Mouse (Mus musculus) mouse trophoblast stem cell (cell line): Measurements from ENCODE around the gene Gm20388.

Experiments used
- in situ Hi-C, 2 experiments: fragments of 300-500 bp; cut with MseI, MboI; formaldehyde crosslinking; loops; 2 replicates in 1 of 2; 3 replicates in 1 of 2; pipeline ENCODE4 v1.15.1; 2025

The Gm20388 gene

DNA sequence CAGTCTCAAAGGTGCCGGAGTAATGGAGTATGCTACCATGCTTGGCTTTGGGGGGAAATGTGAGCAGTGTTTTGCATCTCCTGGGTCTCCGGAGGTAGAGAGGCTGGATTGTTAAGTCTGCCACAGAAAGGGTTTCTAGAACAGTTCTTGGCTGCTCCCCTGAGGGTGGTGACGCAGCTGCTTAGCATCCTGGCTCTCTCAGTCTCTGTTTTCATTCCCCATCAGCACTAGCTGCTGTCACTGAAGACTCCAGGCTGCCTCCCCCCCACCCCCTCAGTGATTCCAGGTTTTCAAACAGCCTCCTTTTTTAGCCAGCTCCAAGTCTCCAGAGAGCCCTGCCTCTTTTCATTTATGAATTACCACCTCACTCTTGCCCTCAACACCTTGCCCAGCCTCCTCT lies 4273.4 kb downstream of the Gm20388 start:
- in situ Hi-C loops, result no loop called here

DNA sequence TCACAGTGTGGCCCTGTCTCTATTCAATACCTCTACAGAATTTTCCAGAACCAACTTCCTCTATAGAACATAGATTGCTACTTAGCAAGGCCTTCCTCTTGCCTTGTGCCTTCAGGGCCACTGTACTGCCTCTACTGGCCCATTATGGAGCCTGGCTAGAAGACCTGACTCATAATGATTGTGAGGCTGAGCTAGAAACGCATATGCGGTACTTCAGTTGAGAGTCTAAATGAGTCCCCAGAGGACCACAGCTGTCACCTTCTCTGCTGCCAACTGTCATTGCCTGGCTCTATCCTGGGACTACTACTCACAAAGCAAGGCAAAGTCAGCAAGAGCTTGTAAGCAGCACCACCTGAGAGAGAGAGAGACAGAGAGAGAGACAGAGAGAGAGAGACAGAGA lies 4273.9 kb downstream of the Gm20388 start:
- in situ Hi-C loops, result no loop called here

- in situ Hi-C loops, result no loop called here
Measured at GRCm38 (mm10) chr8:124185081-124185480, 4274.4 kb downstream of the Gm20388 start.

DNA sequence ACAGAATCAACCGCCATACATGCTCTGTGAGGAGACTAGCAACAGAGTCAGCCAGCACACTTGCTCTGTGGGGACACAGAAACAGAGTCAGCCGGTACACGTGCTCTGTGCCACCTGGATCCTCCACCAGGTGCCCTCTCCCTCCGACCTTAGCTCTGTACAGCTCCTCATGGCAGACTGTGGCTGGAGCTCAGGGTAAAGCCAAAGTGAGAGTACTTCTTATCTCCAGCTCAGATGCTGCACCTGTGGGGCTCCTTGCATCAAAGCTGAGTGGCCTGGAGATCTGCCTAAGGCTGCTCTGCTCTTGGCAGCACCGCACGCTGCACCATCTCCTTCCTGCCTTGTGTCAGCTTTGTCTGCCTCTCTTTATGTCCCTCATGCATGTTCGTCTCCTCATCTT lies 4279.7 kb downstream of the Gm20388 start:
- in situ Hi-C loops, result no loop called here

- in situ Hi-C loops, result no loop called here
Measured at GRCm38 (mm10) chr8:124192242-124192641, 4281.6 kb downstream of the Gm20388 start.

DNA sequence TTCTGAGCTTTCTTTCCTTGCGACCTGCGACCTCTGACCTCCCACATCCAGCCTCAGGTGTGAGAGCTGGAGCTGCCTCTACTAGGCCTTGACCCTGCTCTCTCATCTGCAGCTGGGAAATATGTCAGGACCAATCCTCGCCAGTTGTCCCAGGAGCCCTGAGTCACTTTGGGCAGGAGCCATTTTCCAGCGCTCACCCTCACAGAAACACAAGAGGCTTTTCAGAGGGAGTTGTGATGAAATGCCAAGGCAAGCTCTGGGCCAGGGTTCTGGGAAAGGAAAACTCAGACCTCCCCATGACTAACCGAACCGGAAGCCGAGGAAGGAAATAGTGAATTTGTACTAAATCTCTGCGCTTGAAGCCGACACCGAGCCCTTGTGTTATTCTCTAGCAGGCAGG lies 4282.3 kb downstream of the Gm20388 start:
- in situ Hi-C loops, result no loop called here

DNA sequence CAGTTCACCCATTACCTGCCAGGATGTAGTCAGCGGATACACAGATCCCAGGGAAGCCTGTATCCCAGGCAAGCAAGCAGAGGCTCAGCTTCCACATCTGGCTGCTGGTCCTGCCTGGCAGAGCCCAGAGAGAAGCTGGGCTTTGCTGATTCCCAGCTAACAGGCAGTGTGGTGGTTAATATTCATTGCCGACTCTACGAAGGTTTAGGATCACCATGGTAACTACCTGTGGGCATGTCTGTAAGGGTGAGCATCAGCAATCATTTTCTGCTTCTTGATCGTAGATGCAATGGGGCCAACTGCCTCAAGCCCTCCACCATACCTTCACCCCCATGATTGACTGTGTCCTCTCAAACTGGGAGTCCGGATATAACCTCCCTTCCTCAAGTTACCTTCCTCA lies 4283.4 kb downstream of the Gm20388 start:
- in situ Hi-C loops, result no loop called here

DNA sequence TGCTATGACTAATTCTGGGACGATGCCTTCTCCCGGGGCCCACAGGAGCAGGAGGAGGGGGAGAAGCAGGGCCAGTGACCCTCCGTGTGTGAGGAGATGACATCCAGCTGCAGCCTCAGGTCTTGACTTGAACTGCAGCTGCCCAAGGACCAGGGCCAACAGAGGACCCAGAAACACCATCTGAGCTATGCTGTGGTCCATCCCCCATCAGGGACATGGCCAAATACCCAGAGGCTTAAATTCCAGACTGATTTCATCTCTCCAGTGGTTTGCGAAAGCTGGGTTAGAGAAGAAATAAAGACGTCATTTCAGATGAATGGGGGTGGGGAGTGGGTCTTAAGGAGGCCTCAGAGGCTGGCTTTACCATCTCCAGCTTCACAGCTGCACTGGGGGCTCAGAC lies 4285.6 kb downstream of the Gm20388 start:
- in situ Hi-C loops, result no loop called here

DNA sequence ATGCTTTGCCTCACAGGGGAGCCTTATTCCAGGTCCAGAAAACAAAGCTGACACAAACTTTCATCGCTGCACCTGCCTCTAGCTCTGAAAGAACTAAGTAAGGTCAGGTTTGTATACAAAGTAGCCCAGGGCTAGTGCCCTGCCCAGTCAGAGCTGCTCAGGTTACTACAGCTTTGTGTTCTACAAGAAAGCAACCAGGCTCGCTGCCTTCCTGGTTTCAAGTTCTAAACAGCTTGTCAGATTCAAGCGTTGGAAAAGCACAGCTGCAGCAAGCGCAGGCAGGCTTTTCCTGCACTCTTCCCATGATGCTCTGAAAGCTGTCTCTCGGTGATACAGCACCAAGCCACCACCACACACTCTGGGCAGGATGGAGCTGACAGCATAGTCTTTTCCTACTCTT lies 4286.2 kb downstream of the Gm20388 start:
- in situ Hi-C loops, result no loop called here

DNA sequence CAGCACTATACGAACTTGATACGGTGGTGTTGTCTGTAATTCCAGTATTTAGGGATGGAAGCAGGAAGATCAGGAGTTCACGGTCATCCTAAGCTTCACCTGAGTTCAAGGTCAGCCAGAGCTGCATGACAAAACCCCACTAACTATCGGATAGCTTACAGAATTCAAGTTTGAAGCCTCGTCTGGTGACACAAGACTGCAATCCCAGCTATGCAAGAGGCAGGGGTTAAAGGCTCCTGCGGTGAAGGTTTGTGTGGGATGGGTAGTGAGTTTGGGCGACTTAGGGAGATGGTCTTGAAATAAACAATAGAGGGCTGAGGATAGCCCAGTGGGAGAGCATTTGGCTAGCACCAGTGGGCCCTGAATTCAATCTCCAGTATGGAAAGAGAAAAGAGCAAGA lies 4287.6 kb downstream of the Gm20388 start:
- in situ Hi-C loops, result no loop called here

DNA sequence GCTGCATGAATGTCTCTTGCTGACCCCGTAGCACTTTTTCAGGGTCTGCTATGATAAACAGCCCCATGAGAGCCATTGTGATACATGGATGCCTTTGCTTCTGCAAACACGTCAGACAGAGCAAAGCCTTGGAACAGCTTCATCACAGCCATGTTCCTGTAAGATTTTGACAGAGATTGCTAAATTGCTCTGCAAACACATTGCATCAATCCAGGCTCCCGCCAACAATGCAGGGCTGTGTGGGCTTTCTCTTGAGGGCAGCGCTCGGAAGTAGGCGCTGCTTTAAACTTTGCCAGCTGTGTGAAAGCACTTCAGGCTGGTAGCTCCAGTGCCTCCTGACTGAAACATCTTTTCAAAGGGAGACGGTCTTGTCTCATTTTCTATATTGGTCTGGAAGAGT lies 4289.8 kb downstream of the Gm20388 start:
- in situ Hi-C loops, result no loop called here

DNA sequence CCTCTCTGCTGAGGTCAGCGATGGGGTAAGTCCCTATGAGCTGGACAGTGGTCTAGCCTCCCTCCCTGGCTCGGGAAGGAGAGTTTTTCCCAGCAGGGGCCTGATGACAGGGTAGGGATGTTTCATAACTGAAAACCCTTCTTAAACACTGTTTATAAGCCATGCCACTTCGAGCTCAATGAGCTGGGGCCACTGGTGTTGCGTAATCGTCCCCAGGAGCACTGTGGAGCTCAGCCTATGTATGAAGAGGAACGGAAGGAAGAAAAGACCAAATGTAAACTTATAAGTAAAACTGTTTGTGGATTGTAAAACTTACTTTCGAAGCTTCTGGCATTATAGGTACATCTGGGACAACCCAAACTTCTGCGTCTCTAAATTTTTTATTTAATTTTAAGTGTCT lies 4291.1 kb downstream of the Gm20388 start:
- in situ Hi-C loops, result no loop called here

- in situ Hi-C loops, result no loop called here
Measured at GRCm38 (mm10) chr8:124202895-124203294, 4292.3 kb downstream of the Gm20388 start.

- in situ Hi-C loops, result no loop called here
Measured at GRCm38 (mm10) chr8:124204001-124204601, 4293.5 kb downstream of the Gm20388 start.

- in situ Hi-C loops, result no loop called here
Measured at GRCm38 (mm10) chr8:124212148-124212547, 4301.5 kb downstream of the Gm20388 start.

GRCm38 (mm10) chr8:124216951-124217350 lies 4306.3 kb downstream of the Gm20388 start:
- in situ Hi-C loops, result no loop called here

GRCm38 (mm10) chr8:124229883-124230282 lies 4319.2 kb downstream of the Gm20388 start:
- in situ Hi-C loops, result no loop called here

DNA sequence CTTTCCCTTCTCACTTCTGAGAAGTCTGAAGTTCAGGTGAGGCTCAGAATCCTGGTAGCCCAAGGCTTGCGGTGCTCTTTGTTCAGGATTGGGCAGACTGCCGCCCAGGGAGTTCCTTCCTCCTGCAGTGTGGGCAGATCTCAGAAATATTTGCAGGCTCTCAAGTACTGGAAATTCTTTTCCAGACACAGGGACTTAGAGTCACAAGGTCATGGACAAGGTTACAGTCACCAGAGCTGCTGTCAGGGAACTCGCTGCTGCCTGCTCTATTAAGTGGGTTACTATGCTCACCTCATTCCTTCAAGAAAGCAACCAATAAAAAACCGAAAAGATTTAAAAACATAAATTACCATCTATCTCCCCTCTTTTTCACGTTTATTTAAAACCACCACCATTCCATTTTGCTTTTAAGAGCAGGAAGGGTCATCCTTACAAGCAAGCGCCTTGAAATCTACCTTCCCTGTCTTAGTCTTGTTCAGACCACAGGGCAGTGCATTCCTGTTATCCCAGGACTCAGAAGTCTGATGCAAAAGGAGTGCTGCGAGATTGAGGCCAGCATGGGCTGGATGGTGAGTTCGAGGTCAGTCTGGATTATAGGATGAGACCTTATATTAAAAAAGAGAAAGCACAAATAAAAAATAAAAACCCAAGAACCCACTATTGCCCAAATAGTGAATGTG lies 4320.0 kb downstream of the Gm20388 start:
- in situ Hi-C loops, result no loop called here

DNA sequence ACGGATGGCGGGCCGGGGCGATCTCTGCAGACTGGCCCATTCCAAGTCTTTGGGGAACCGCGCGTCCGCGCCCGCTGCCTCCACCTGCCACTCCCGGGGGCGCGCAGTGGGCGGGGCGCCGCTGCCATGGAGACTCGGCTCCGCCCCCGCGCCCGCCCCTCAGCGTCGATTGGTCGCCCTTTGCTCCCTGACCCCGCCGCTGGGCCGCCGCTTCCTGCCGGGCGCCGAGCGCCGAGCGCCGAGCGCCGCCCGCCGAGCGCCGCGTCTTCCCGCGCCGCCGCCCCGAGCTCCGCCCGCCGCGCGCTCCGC lies 4320.5 kb downstream of the Gm20388 start, which contains the start of gene Galnt2:
Gene Galnt2 (plus strand): TSS at position 216 of the 309 bp plus-strand sequence.
- in situ Hi-C loops, result no loop called here

GRCm38 (mm10) chr8:124231485-124232279 lies 4321.0 kb downstream of the Gm20388 start:
- in situ Hi-C loops, result no loop called here

GRCm38 (mm10) chr8:124232280-124232600 lies 4321.6 kb downstream of the Gm20388 start:
- in situ Hi-C loops, result no loop called here

- in situ Hi-C loops, result no loop called here
Measured at GRCm38 (mm10) chr8:124234496-124234895, 4323.9 kb downstream of the Gm20388 start.

DNA sequence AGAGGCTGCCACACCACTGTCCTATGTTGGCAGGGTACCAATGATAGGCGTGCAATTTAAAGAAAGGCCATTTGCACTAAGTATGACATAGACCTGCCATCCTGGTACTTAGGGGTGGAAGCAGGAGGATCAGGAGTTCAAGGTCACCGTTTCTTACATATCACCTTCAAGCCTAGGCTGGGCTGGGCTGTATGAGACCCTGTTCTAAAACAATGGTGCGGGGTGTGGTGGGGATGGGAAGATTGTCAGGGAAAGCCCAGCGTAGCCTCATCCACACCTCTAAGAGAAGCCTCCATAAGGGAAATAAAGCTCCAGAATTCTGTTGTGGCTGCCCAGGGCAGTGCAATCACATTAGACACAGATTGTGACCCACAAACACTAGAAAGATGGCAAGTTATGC lies 4324.9 kb downstream of the Gm20388 start:
- in situ Hi-C loops, result no loop called here
